ENCODE assay signal across 18 mouse cellular contexts in the genomic region with DNA sequence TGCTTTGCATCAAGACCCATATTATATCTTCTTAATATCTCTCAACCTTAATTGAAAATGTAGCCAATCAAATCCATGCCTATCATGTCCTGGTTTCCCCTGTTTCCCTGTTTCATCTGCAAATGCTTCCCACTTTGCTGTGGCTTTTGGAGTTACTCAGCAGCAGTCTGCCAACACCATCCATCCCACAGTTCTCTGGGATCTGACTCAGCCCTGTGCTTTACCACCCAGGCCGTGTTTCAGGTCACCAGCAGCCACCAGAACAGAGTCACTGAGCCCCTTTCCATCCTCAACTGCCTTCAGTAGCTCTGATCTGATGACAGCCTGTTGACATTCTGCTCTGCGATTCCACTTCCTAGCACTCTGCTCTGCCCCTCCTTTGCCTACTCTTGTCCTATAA.
DNase-seq lines count a peak whose midpoint lies in the region; ATAC-seq lines count a peak whose summit lies in the region.
"Had no signal": no experiment of that assay in that cellular context is flagged by ENCODE, and none has a peak within 500 bp of the region (broad histone marks: within the 10 kb centered on the region; RNA-seq: fewer than 3 reads in every experiment).

No protein-coding gene starts in this region.

- 82% methylated on average over 2 of the region's 2 CpGs for WGBS in hindbrain, embryonic 16.5 days

- no peak overlapping the region for H3K4me3 ChIP-seq in hindbrain, embryonic 16.5 days (ENCODE audit: low read length)
- H3K4me3 ChIP-seq: embryonic facial prominence, embryonic 10.5 days; embryonic facial prominence, embryonic 12.5 days; forebrain, embryonic 13.5 days; forebrain, embryonic 15.5 days had no signal

- H3K9ac ChIP-seq in hindbrain, embryonic 16.5 days (ENCODE audit: low read depth, low read length): no peak overlapping the region
- H3K9ac ChIP-seq: embryonic facial prominence, embryonic 12.5 days; forebrain, embryonic 13.5 days; forebrain, embryonic 15.5 days; forebrain, postnatal 0 days had no signal

- peak; percentile 65 for DNase-seq in heart, adult 11 months
- DNase-seq in heart, postnatal 4 days: no peak
- DNase-seq in right cerebral cortex, adult 18-20 months: peak; percentile 33
- no peak for DNase-seq in right cerebral cortex, postnatal 25 days
- DNase-seq: adrenal gland, adult 2 months; adrenal gland, postnatal 10 days; adrenal gland, postnatal 25 days; cerebellum, adult 11-12 months; cerebellum, adult 2 months; cerebellum, adult 9-10 months; cerebellum, postnatal 10 days; cerebellum, postnatal 25 days; forebrain, postnatal 0 days had no signal

- H3K27ac ChIP-seq in hindbrain, embryonic 16.5 days (ENCODE audit: low read depth, low read length): no peak overlapping the region
- H3K27ac ChIP-seq: embryonic facial prominence, embryonic 10.5 days; embryonic facial prominence, embryonic 12.5 days; forebrain, embryonic 13.5 days; forebrain, embryonic 15.5 days had no signal

- H3K36me3 ChIP-seq in hindbrain, embryonic 16.5 days (ENCODE audit: control insufficient read depth, insufficient read depth, low read length): no peaks in the 10 kb centered on the region
- H3K36me3 ChIP-seq: embryonic facial prominence, embryonic 10.5 days; embryonic facial prominence, embryonic 12.5 days; forebrain, embryonic 15.5 days had no signal

- H3K27me3 ChIP-seq in hindbrain, embryonic 16.5 days (replicated peaks; ENCODE audit: control insufficient read depth, insufficient read depth, low read length): no peaks in the 10 kb centered on the region
- H3K27me3 ChIP-seq: embryonic facial prominence, embryonic 12.5 days; forebrain, embryonic 13.5 days; forebrain, embryonic 15.5 days had no signal

- H3K4me1 ChIP-seq in hindbrain, embryonic 16.5 days (ENCODE audit: control insufficient read depth, insufficient read depth, low read depth, low read length): no peaks in the 10 kb centered on the region
- H3K4me1 ChIP-seq: embryonic facial prominence, embryonic 10.5 days; embryonic facial prominence, embryonic 12.5 days; forebrain, embryonic 13.5 days; forebrain, embryonic 15.5 days had no signal

- no peaks in the 10 kb centered on the region for H3K9me3 ChIP-seq in hindbrain, embryonic 16.5 days (ENCODE audit: control insufficient read depth, low read length)
- H3K9me3 ChIP-seq: embryonic facial prominence, embryonic 10.5 days; embryonic facial prominence, embryonic 12.5 days; forebrain, embryonic 13.5 days; forebrain, embryonic 15.5 days had no signal

- no peak overlapping the region for H3K4me2 ChIP-seq in hindbrain, embryonic 16.5 days (ENCODE audit: low read length)
- H3K4me2 ChIP-seq: embryonic facial prominence, embryonic 12.5 days; forebrain, embryonic 13.5 days; forebrain, embryonic 15.5 days had no signal

- ATAC-seq in hindbrain, embryonic 16.5 days: no peak
- ATAC-seq: forebrain, embryonic 13.5 days; forebrain, embryonic 15.5 days; forebrain, postnatal 0 days had no signal

Comparison
In these comparisons a context has a peak if more than half of its experiments do, and no peak if none do; other contexts are left out.
1. DNase-seq: peak in heart, adult 11 months (single experiment) and right cerebral cortex, adult 18-20 months (single experiment); none in heart, postnatal 4 days (single experiment) and right cerebral cortex, postnatal 25 days (single experiment).